Mouse (Mus musculus) limb, embryonic 14.5 days (tissue): ENCODE measurements at regions not wholly inside any gene's neighbourhood (a gene's known extent, or its start where the extent isn't known, plus 50 kb on each side); places are given as distances from the start of the nearest gene placed in this dataset.

ENCODE experiments used
- ATAC-seq: fragments of 200-750 bp; cut with Nextera tagmentation; 2 replicates; pipeline ENCODE4 v1.8.0; 2017; ENCODE audit warnings: low read depth, moderate number of reproducible peaks, moderate TSS enrichment; ENCODE audit not compliant: low FRiP score
- DNase-seq: peaks from one replicate; pipeline ENCODE4 v3.0.0-alpha.2; 2015; ENCODE audit warnings: low spot score
- H3K27ac ChIP-seq: fragments of 300-500 bp; sonication (generic); replicated peaks from 2 replicates; pipeline ENCODE4 v1.5.1; 2014; ENCODE audit warnings: low read depth, mild to moderate bottlenecking, low read length, moderate library complexity, mixed read lengths
- H3K27me3 ChIP-seq: fragments of 300-500 bp; sonication (generic); 2 replicates; pipeline ENCODE4 v1.6.1; 2014; ENCODE audit warnings: low read length, mixed read lengths; ENCODE audit not compliant: control insufficient read depth, insufficient read depth
- H3K36me3 ChIP-seq: fragments of 300-500 bp; sonication (generic); 2 replicates; pipeline ENCODE4 v1.6.1; 2014; ENCODE audit warnings: mild to moderate bottlenecking, low read length, moderate library complexity, mixed read lengths; ENCODE audit not compliant: control insufficient read depth, insufficient read depth
- H3K4me1 ChIP-seq: fragments of 300-500 bp; sonication (generic); 2 replicates; pipeline ENCODE4 v1.6.1; 2014; ENCODE audit warnings: antibody characterized with exemption, low read length, mixed read lengths; ENCODE audit not compliant: control insufficient read depth, insufficient read depth
- H3K4me2 ChIP-seq: fragments of 300-500 bp; sonication (generic); replicated peaks from 2 replicates; pipeline ENCODE4 v1.6.1; 2014; ENCODE audit warnings: low read depth, mild to moderate bottlenecking, low read length, moderate library complexity; ENCODE audit not compliant: severe bottlenecking
- H3K4me3 ChIP-seq: fragments of 300-500 bp; sonication (generic); replicated peaks from 2 replicates; pipeline ENCODE4 v1.5.1; 2014; ENCODE audit warnings: low read length
- H3K9ac ChIP-seq: fragments of 300-500 bp; sonication (generic); 2 replicates; pipeline ENCODE4 v1.6.1; 2014; ENCODE audit warnings: mild to moderate bottlenecking, low read depth, low read length, moderate library complexity; ENCODE audit not compliant: severe bottlenecking
- H3K9me3 ChIP-seq: fragments of 300-500 bp; sonication (generic); 2 replicates; pipeline ENCODE4 v1.6.1; 2016; ENCODE audit warnings: low read length; ENCODE audit not compliant: control insufficient read depth
- POLR2A ChIP-seq: fragments of 200-500 bp; IDR thresholded peaks from 2 replicates; pipeline ENCODE4 v1.8.0; 2012; ENCODE audit warnings: inconsistent platforms, mild to moderate bottlenecking, moderate library complexity, borderline replicate concordance; ENCODE audit not compliant: insufficient read depth, insufficient read length; ENCODE audit errors: extremely low read depth
- WGBS: fragments of 180-500 bp; shearing (Covaris S2); extraction: QIAGEN DNeasy Blood & Tissue Kit; methylation state at CpG from one replicate; pipeline ENCODE4 v1.1.7; 2014; 5-methylcytosine and 5-hydroxymethylcytosine counted together

DNA sequence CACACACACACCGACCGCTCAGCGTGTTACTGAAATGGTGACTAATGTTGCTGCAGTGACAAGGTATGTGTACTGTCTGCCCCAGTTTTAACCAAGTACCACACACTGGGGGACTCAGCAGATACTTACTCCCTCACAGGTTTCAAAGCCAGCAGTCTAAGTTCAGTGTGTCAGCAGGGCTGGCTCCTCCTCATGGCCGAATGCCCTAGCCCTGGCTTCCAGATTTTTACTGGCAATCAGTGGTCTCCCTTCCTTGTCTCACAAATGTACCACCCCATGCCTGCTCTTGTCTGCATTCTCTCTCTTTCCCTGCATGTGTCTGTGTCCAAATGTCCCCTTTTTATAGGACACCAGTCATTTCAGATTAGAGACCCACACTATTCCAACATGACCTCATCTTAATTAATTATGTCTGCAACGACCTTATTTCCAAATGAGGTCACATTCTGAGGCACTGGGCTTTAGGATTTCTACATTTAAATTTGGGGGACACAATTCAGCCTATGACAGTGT, 114.7 kb downstream of the Uri1 start:
- no peak overlapping the region for H3K9ac ChIP-seq
- no peak for TF ChIP-seq POLR2A
- no peaks in the 10 kb centered on the region for H3K27me3 ChIP-seq
- no peak overlapping the region for H3K4me3 ChIP-seq
- H3K36me3 ChIP-seq: no peaks in the 10 kb centered on the region
- ATAC-seq (no peak), DNase-seq (no peak)
- no peak overlapping the region for H3K27ac ChIP-seq
- no peaks in the 10 kb centered on the region for H3K9me3 ChIP-seq
- 76% methylated on average over 5 of the region's 5 CpGs for WGBS
- peaks cover 11% of the 10 kb centered on the region; the same call in 1 of the 2 replicates for H3K4me1 ChIP-seq
- no peak overlapping the region for H3K4me2 ChIP-seq

- H3K27me3 ChIP-seq: no peaks in the 10 kb centered on the region
- no peak for DNase-seq
- H3K27ac ChIP-seq: no peak overlapping the region
- H3K36me3 ChIP-seq: no peaks in the 10 kb centered on the region
- H3K9me3 ChIP-seq: no peaks in the 10 kb centered on the region
- no peaks in the 10 kb centered on the region for H3K4me1 ChIP-seq
- no peak overlapping the region for H3K4me2 ChIP-seq
- 75% methylated on average over 6 of the region's 6 CpGs for WGBS
- TF ChIP-seq POLR2A: no peak
- H3K9ac ChIP-seq: no peak overlapping the region
- no peak overlapping the region for H3K4me3 ChIP-seq
- ATAC-seq: no peak
These were observed 120.4 kb upstream of the Zfp536 start for GRCm38 (mm10) chr7:37893885-37894284.

GRCm38 (mm10) chr7:37874382-37874781, 100.9 kb upstream of the Zfp536 start:
- ATAC-seq (no peak), DNase-seq (no peak)
- no peaks in the 10 kb centered on the region for H3K9me3 ChIP-seq
- H3K4me1 ChIP-seq: no peaks in the 10 kb centered on the region
- no peak overlapping the region for H3K27ac ChIP-seq
- H3K27me3 ChIP-seq: no peaks in the 10 kb centered on the region
- 60% methylated on average over 12 of the region's 12 CpGs for WGBS
- H3K4me2 ChIP-seq: no peak overlapping the region
- H3K36me3 ChIP-seq: no peaks in the 10 kb centered on the region
- no peak for TF ChIP-seq POLR2A
- H3K9ac ChIP-seq: no peak overlapping the region
- no peak overlapping the region for H3K4me3 ChIP-seq

- Histone ChIP-seq H3K4me1 (no peaks in the 10 kb centered on the region), H3K4me3 (no peak overlapping the region), H3K4me2 (no peak overlapping the region), H3K9ac (no peak overlapping the region), H3K27me3 (no peaks in the 10 kb centered on the region), H3K9me3 (no peaks in the 10 kb centered on the region), H3K27ac (no peak overlapping the region), H3K36me3 (no peaks in the 10 kb centered on the region)
- WGBS: 70% methylated on average over 5 of the region's 5 CpGs
- no peak for ATAC-seq
- DNase-seq: no peak
- TF ChIP-seq POLR2A: no peak
These were observed 97.5 kb upstream of the Zfp536 start for GRCm38 (mm10) chr7:37870956-37871355.

GRCm38 (mm10) chr7:37866468-37866867, 93.0 kb upstream of the Zfp536 start:
- H3K9me3 ChIP-seq: no peaks in the 10 kb centered on the region
- H3K27ac ChIP-seq: no peak overlapping the region
- no peaks in the 10 kb centered on the region for H3K4me1 ChIP-seq
- no peak for TF ChIP-seq POLR2A
- H3K4me2 ChIP-seq: no peak overlapping the region
- ATAC-seq: no peak
- no peaks in the 10 kb centered on the region for H3K27me3 ChIP-seq
- H3K4me3 ChIP-seq: no peak overlapping the region
- H3K9ac ChIP-seq: no peak overlapping the region
- 14% methylated on average over 1 of the region's 1 CpGs for WGBS
- no peak for DNase-seq
- no peaks in the 10 kb centered on the region for H3K36me3 ChIP-seq

DNA sequence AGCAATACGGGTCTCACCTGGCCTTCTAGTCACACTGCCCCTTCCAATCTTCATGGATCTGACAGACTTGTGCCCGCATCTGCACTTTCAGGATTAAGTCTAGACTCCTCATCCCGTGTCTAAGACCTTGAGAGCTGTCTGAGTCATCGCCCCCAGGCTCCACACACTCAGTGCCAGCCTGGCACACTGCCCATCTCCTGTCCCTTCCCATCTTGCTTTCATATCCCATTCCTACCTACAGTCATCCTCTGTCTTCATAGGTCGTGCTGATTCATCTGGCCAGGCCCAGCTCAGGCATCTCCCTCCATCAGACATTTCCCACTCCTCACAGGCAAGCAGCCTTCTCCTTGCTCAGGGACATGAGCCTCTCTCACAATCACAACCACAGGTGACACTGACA, 78.0 kb upstream of the Zfp536 start:
- 86% methylated on average over 5 of the region's 5 CpGs for WGBS
- Histone ChIP-seq H3K9ac (no peak overlapping the region), H3K4me3 (no peak overlapping the region), H3K9me3 (no peaks in the 10 kb centered on the region), H3K36me3 (no peaks in the 10 kb centered on the region), H3K27ac (no peak overlapping the region), H3K4me2 (no peak overlapping the region), H3K4me1 (no peaks in the 10 kb centered on the region), H3K27me3 (no peaks in the 10 kb centered on the region; the same call in 1 of the 2 replicates)
- no peak for ATAC-seq
- TF ChIP-seq POLR2A: no peak
- no peak for DNase-seq
